Mouse (Mus musculus) lung, postnatal 0 days (tissue): ENCODE measurements at regions not wholly inside any gene's neighbourhood (a gene's known extent, or its start where the extent isn't known, plus 50 kb on each side); places are given as distances from the start of the nearest gene placed in this dataset.

ENCODE experiments used
- CTCF ChIP-seq: IDR thresholded peaks from 2 replicates; pipeline ENCODE4 v1.5.1; 2016; ENCODE audit warnings: antibody characterized with exemption, mild to moderate bottlenecking
- EP300 ChIP-seq: IDR thresholded peaks from 2 replicates; pipeline ENCODE4 v1.6.1; 2016; ENCODE audit warnings: antibody characterized with exemption, mild to moderate bottlenecking, control low read depth

DNA sequence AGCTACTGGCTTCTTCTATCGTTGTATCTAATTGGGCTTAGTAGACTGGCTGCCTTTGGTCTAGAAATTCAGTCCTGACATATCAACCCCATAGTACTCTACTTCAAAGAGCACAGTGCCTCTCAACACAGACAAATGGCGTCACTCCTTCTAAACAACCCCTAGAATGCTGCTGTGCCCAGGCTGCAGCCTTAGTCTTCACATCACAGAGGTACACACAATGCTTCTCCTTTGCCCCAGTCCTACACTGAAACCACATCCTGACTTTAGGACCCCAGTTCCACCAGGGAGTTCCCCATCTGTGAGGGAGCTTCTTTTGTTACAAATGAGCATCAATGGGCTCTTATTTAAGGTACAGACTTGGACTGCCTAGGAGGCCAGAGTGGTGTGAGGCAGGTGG is 312.6 kb downstream of the Cd83 start:
- TF ChIP-seq CTCF: no peak
- TF ChIP-seq EP300: no peak
